Mouse (Mus musculus): ENCODE results near the gene Map3k14. TPM values are rescaled to one million over a fixed set of nuclear protein-coding genes. Genes with fewer than 3 reads are reported as not detected.
A peak's percentile ranks its signal among the peaks of the same experiment; 100 is the strongest.

Gene Map3k14
- polyA plus RNA-seq, 1 experiment from 2014 or later: 3.7 TPM

- Histone ChIP-seq H3K36me3 (ENCODE audit: control insufficient read depth, insufficient read depth, low read length) (no peaks in the 10 kb centered on the region), H3K9me3 (ENCODE audit: control insufficient read depth, low read length) (no peaks in the 10 kb centered on the region), H3K9ac (ENCODE audit: low read length) (no peak overlapping the region), H3K4me1 (replicated peaks; ENCODE audit: control insufficient read depth, insufficient read depth, low read length) (peaks cover 13% of the 10 kb centered on the region), H3K27me3 (ENCODE audit: control insufficient read depth, insufficient read depth, low read depth, low read length) (peaks cover 66% of the 10 kb centered on the region), H3K4me3 (ENCODE audit: low read length) (peak overlapping the region; percentile 44), H3K4me2 (ENCODE audit: low read depth, low read length) (peak overlapping the region; percentile 72), H3K27ac (ENCODE audit: low read length) (no peak overlapping the region)
- no peak for ATAC-seq (ENCODE audit: low read depth)
- 6% methylated on average over 16 of the region's 16 CpGs for WGBS
Observed at GRCm38 (mm10) chr11:103198339-103198738, 68.9 kb downstream of the Map3k14 start.

DNA sequence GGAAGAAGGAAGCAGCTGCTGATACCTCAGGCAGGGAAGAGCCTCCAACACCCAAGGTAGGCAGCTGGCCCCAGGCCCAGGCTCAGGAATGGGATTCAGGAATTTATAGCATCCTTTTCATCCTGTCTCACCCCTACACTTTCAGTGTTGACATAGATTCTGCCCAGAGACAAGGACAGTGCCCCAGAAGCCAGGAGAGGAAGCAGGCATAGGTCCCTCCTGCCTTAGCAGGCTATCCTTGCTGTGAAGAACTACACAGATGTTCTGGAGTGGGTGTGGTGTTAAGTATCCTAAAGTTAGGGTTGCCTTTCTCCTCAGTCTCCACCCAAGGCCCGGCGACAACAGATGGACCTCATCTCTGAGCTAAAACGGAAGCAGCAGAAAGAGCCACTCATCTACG, 69.9 kb downstream of the Map3k14 start:
- Histone ChIP-seq H3K9me3 (ENCODE audit: control insufficient read depth, low read length) (no peaks in the 10 kb centered on the region), H3K27ac (ENCODE audit: low read length) (no peak overlapping the region), H3K27me3 (ENCODE audit: control insufficient read depth, insufficient read depth, low read depth, low read length) (peaks cover 76% of the 10 kb centered on the region), H3K36me3 (ENCODE audit: control insufficient read depth, insufficient read depth, low read length) (no peaks in the 10 kb centered on the region), H3K9ac (ENCODE audit: low read length) (no peak overlapping the region), H3K4me3 (ENCODE audit: low read length) (no peak overlapping the region), H3K4me2 (ENCODE audit: low read depth, low read length) (no peak overlapping the region), H3K4me1 (replicated peaks; ENCODE audit: control insufficient read depth, insufficient read depth, low read length) (peaks cover 13% of the 10 kb centered on the region)
- 68% methylated on average over 4 of the region's 4 CpGs for WGBS
- no peak for ATAC-seq (ENCODE audit: low read depth)

- Histone ChIP-seq H3K4me2 (ENCODE audit: low read depth, low read length) (no peak overlapping the region), H3K27ac (ENCODE audit: low read length) (no peak overlapping the region), H3K4me1 (replicated peaks; ENCODE audit: control insufficient read depth, insufficient read depth, low read length) (peaks cover 9% of the 10 kb centered on the region), H3K36me3 (ENCODE audit: control insufficient read depth, insufficient read depth, low read length) (no peaks in the 10 kb centered on the region), H3K27me3 (ENCODE audit: control insufficient read depth, insufficient read depth, low read depth, low read length) (peaks cover 86% of the 10 kb centered on the region), H3K4me3 (ENCODE audit: low read length) (no peak overlapping the region), H3K9ac (ENCODE audit: low read length) (no peak overlapping the region), H3K9me3 (ENCODE audit: control insufficient read depth, low read length) (no peaks in the 10 kb centered on the region)
- WGBS: 72% methylated on average over 5 of the region's 5 CpGs
- no peak for ATAC-seq (ENCODE audit: low read depth)
Observed at GRCm38 (mm10) chr11:103195656-103196055, 71.6 kb downstream of the Map3k14 start.

- WGBS: 76% methylated on average over 18 of the region's 18 CpGs
Observed at GRCm38 (mm10) chr11:103195236-103195635, 72.0 kb downstream of the Map3k14 start.

DNA sequence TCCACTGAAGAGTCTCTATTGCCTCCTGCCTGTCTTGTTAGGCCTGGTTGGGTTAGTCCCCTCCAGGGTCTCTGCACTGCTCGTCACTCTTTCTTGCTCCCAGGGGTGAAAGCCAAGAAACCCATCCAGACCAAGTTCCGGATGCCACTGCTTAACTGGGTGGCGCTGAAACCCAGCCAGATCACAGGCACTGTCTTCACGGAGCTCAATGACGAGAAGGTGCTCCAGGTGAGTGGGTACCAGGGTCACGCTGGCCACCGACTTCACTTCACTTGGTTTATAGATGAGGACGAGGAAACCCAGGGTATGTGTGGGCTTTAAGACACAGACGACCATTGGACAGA, 73.5 kb downstream of the Map3k14 start:
- no peak overlapping the region for H3K4me3 ChIP-seq (ENCODE audit: low read length)
- 30% methylated on average over 9 of the region's 9 CpGs for WGBS
- H3K4me2 ChIP-seq (ENCODE audit: low read depth, low read length): no peak overlapping the region
- peaks cover 1% of the 10 kb centered on the region for H3K4me1 ChIP-seq (replicated peaks; ENCODE audit: control insufficient read depth, insufficient read depth, low read length)
- ATAC-seq (ENCODE audit: low read depth): no peak
- no peaks in the 10 kb centered on the region for H3K36me3 ChIP-seq (ENCODE audit: control insufficient read depth, insufficient read depth, low read length)
- no peak overlapping the region for H3K9ac ChIP-seq (ENCODE audit: low read length)
- H3K27ac ChIP-seq (ENCODE audit: low read length): no peak overlapping the region
- H3K9me3 ChIP-seq (ENCODE audit: control insufficient read depth, low read length): no peaks in the 10 kb centered on the region
- peaks cover 70% of the 10 kb centered on the region for H3K27me3 ChIP-seq (ENCODE audit: control insufficient read depth, insufficient read depth, low read depth, low read length)

More at GRCm38 (mm10) chr11:103195236-103195635, 72.0 kb downstream of the Map3k14 start:
- Histone ChIP-seq H3K4me3 (ENCODE audit: low read length) (no peak overlapping the region), H3K36me3 (ENCODE audit: control insufficient read depth, insufficient read depth, low read length) (no peaks in the 10 kb centered on the region), H3K27ac (ENCODE audit: low read length) (no peak overlapping the region), H3K4me1 (replicated peaks; ENCODE audit: control insufficient read depth, insufficient read depth, low read length) (peaks cover 9% of the 10 kb centered on the region), H3K9me3 (ENCODE audit: control insufficient read depth, low read length) (no peaks in the 10 kb centered on the region), H3K9ac (ENCODE audit: low read length) (no peak overlapping the region), H3K27me3 (ENCODE audit: control insufficient read depth, insufficient read depth, low read depth, low read length) (peaks cover 84% of the 10 kb centered on the region), H3K4me2 (ENCODE audit: low read depth, low read length) (no peak overlapping the region)
- ATAC-seq (ENCODE audit: low read depth): no peak

GRCm38 (mm10) chr11:103192956-103193824, 74.1 kb downstream of the Map3k14 start:
- Histone ChIP-seq H3K27ac (ENCODE audit: low read length) (no peak overlapping the region), H3K4me3 (ENCODE audit: low read length) (peak overlapping the region; percentile 22), H3K4me1 (replicated peaks; ENCODE audit: control insufficient read depth, insufficient read depth, low read length) (no peaks in the 10 kb centered on the region), H3K9me3 (ENCODE audit: control insufficient read depth, low read length) (no peaks in the 10 kb centered on the region), H3K36me3 (ENCODE audit: control insufficient read depth, insufficient read depth, low read length) (no peaks in the 10 kb centered on the region), H3K4me2 (ENCODE audit: low read depth, low read length) (peak overlapping the region; percentile 46), H3K27me3 (ENCODE audit: control insufficient read depth, insufficient read depth, low read depth, low read length) (peaks cover 64% of the 10 kb centered on the region), H3K9ac (ENCODE audit: low read length) (no peak overlapping the region)
- 7% methylated on average over 35 of the region's 44 CpGs for WGBS
- ATAC-seq (ENCODE audit: low read depth): no peak

DNA sequence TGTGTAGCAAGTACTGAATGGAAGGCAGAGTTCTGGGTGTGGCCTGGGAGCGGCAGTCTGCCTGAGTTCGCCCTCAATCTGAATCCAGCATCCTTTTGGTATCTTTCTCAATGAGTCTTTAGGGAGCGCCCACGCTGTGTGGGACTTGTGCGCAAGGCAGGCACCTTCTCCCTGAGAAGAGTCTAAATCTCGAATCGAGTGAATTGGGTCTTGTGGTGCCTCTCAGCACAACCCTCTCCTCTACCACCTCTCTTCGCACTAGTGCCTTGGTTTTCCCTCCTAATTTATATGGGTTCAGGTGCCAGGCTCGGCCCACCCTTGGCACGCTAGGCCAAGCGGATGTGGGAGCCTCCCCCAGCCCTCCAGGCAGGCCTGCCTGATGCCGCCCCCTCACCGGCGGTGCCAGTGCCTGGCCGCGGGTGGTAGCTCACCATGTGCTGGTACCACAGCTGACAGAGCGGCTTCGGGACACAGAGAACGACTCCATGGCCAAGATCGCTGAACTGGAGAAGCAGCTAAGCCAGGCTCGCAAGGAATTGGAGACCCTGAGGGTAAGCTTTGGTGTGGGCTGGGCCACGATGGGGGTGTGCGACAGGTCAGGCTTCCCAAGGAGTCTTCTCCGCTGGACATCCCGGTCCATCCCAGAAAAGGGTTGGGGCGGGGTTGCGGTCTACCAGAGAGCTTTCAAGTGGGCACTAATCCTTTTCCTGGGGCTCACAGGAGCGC, 74.9 kb downstream of the Map3k14 start:
- Histone ChIP-seq H3K27ac (ENCODE audit: low read length) (no peak overlapping the region), H3K27me3 (ENCODE audit: control insufficient read depth, insufficient read depth, low read depth, low read length) (peaks cover 57% of the 10 kb centered on the region), H3K36me3 (ENCODE audit: control insufficient read depth, insufficient read depth, low read length) (no peaks in the 10 kb centered on the region), H3K4me1 (replicated peaks; ENCODE audit: control insufficient read depth, insufficient read depth, low read length) (no peaks in the 10 kb centered on the region), H3K4me3 (ENCODE audit: low read length) (peak overlapping the region; percentile 22), H3K9me3 (ENCODE audit: control insufficient read depth, low read length) (no peaks in the 10 kb centered on the region), H3K4me2 (ENCODE audit: low read depth, low read length) (peak overlapping the region; percentile 46), H3K9ac (ENCODE audit: low read length) (no peak overlapping the region)
- 15% methylated on average over 28 of the region's 28 CpGs for WGBS
- no peak for ATAC-seq (ENCODE audit: low read depth)

DNA sequence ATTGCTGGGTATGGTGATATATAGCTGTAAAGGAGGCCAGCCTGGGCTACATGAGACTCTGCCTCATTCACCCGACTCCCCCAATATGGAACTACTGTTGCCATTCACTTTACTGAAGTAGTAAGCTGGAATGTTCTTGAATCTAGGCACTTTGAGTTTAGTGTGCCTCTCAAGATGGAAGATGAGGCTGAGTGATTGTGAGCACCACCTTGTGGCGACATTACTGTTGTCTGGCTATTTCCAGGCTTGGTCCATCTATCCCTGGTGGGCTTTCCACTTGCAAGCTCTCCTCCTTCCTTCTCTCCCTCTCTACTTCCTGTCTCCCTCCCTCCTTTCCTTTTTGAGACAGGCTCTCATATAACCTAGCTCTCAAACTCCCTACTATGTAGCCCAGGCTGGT, 82.4 kb downstream of the Map3k14 start:
- ATAC-seq (ENCODE audit: low read depth): no peak
- Histone ChIP-seq H3K9me3 (ENCODE audit: control insufficient read depth, low read length) (no peaks in the 10 kb centered on the region), H3K36me3 (ENCODE audit: control insufficient read depth, insufficient read depth, low read length) (no peaks in the 10 kb centered on the region), H3K9ac (ENCODE audit: low read length) (no peak overlapping the region), H3K4me3 (ENCODE audit: low read length) (no peak overlapping the region), H3K27me3 (ENCODE audit: control insufficient read depth, insufficient read depth, low read depth, low read length) (no peaks in the 10 kb centered on the region), H3K4me1 (replicated peaks; ENCODE audit: control insufficient read depth, insufficient read depth, low read length) (no peaks in the 10 kb centered on the region), H3K27ac (ENCODE audit: low read length) (no peak overlapping the region), H3K4me2 (ENCODE audit: low read depth, low read length) (no peak overlapping the region)
- 23% methylated on average over 2 of the region's 2 CpGs for WGBS

DNA sequence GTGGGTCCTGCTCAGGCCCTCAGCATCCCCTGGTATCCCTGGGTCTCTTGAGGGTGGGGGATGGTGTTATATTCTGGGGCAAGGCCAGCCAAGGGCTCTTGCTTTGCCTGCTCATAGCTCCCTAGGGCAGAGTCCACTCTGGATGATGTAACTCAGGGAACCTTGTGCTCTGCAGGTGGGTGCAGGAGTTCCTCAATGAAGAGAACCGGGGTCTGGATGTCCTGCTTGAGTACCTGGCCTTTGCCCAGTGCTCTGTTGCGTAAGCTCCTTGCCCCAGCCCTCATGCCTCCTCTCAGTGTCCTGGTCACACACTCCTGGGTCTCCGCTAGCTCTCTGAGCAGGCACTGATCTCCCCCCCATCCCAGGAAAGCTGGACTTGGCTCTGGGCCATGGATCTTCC, 85.4 kb downstream of the Map3k14 start:
- no peak for ATAC-seq (ENCODE audit: low read depth)
- Histone ChIP-seq H3K36me3 (ENCODE audit: control insufficient read depth, insufficient read depth, low read length) (no peaks in the 10 kb centered on the region), H3K4me1 (replicated peaks; ENCODE audit: control insufficient read depth, insufficient read depth, low read length) (no peaks in the 10 kb centered on the region), H3K9ac (ENCODE audit: low read length) (no peak overlapping the region), H3K27ac (ENCODE audit: low read length) (no peak overlapping the region), H3K4me3 (ENCODE audit: low read length) (no peak overlapping the region), H3K27me3 (ENCODE audit: control insufficient read depth, insufficient read depth, low read depth, low read length) (no peaks in the 10 kb centered on the region), H3K4me2 (ENCODE audit: low read depth, low read length) (no peak overlapping the region), H3K9me3 (ENCODE audit: control insufficient read depth, low read length) (no peaks in the 10 kb centered on the region)
- 70% methylated on average over 3 of the region's 3 CpGs for WGBS

All from lung, embryonic 16.5 days (tissue).